Mouse (Mus musculus) yolk sac, embryonic 10.5 days (tissue): ENCODE results near the gene Grk3.

Source experiments
- DNase-seq: peaks from one replicate; pipeline ENCODE4 v3.0.0-alpha.2; 2017; ENCODE audit warnings: low spot score

The Grk3 gene

DNA sequence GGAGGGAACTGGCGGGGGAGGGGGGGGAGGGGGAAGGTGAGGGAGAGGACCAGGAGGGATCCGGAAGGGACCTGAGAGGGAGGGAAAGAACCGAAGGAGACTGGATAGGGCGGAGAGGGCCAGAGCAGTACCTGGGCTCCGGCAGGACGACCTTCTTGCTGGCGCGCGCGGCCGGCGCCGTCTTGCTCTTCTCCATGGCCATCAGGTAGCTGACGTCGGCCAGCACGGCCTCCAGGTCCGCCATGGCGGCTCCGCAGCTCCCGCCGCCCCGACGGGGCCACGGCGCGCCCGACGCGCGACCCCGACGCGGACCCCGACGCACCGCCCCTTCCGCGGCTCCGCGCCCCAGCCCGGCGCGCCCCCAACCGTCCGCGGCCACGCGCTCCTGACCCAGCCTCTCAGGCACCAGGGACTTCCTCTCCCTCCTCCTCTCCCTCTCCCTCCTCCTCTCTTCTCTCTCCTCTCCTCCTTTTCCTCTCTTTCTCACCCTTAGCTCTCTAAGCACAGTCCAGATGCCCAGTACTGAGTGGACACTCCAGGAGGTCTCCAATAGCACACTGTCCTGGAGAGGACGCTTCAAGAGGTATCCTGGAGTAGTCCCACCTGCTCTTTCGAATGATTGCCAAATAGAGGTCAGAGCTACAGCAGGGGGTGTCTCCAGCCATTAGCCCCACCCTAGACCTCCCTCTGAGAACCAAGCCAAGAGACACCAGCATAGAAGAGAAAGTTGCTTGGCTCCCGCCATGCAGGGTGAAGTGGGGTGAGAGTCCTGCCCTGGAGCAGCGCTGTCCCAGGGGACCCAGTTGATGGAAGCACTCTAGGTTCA lies at the start of gene Grk3:
Gene Grk3 (minus strand): TSS at position 556 of the 826 bp plus-strand sequence.
- DNase-seq = peak; percentile 50

DNA sequence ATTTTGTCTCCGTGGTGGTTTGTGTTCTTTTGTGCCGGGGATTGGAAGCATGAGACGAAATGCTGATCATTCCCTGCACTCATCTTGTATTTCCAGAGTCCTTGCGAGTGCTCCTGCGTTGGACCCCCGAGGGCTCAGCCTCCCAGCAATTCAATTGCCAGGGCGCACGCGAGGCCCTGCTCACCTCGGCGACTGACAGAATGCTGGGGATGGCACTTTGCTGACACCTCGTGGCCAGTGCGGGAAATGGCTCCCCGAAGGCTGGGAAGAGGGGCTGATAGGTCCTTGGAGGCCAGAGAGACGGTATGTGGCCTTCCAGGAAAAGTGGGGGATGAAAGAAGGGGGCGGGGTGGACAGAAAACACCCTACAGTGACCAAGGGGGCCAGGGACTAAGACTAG lies 38.7 kb upstream of the Grk3 start:
- peak; percentile 62 for DNase-seq

DNA sequence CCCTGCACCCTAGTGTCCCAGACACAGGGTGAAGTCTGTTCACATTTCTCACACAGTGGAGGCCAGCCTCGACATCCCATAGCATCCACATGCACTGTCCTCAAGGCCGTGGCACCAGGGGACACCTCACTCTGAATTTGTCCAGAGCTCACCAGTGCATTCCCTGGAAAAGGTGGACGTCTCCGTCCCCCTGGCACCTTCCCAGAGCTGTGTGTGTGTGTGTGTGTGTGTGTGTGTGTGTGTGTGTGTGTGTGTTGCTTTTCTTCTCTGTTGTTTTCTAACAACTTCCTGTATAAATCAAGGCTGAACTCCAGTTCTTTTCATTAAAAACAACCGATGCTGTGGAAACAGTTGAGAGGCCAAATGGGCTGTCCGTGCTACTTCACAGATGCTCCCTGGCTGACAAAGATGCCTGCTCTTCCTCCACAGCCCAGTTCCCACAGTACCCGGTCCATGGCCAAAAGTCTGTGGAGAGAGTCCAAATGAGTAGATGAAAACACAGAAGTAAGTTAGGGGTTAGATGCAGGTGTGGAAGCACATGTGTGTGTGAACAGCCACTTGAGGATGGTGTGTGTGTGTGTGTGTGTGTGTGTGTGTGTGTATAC lies 35.1 kb upstream of the Grk3 start:
- no peak for DNase-seq

DNA sequence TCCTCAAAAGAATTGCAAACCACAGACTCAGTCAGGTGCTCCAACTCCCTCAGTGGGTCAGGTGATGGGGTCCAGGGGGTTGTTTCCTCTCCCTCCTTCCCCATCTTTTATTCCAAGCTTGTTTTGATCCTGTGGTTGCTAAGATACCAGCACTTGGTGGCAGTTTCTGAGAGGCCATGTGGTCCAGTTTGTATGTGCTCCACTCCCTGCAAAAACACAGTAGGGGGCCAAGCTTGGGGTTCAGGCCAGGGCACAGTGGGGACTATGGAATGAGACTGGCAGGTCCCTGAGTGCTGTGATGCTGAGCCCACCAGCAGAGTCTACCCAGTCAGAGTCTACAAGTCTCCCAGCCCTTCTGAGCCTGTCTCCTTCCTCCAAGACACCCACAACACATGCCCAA lies 34.3 kb upstream of the Grk3 start:
- no peak for DNase-seq

DNA sequence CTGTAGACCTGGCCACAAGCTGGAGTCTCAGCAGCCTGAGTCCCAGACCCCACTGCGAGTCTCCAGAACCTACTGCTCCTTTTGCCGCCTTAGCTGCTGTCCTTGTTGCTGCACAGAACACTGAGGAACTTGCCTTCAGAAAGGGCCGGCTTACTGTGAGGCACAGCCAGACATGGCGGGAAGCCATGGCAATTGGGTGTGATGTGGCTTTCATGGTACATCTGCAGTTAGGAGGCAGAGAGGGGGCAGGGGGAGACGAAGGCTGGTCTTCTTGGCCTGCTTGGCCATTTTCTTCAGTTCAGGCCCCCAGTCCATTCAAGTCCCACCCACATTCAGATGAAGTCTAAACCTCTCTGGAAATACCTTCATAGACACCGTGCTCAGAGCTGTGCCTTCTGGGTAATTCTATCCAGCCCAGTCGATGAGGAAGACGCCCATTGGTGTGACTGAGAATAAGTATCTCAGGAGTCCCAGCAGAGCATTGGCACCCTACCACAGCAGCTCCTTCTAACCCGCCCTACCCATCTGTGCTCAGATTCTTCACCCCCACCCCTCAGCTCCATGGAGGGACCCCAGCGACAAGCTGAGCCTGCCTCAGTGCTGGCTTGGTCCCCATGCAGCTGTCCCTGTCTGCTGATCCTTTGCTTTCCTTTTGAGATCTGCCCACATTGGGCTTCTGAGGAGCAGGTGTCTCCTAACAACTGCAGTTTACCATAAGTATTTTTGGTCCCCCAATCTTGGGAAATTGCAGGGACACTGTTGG lies 30.1 kb upstream of the Grk3 start:
- DNase-seq = no peak

DNA sequence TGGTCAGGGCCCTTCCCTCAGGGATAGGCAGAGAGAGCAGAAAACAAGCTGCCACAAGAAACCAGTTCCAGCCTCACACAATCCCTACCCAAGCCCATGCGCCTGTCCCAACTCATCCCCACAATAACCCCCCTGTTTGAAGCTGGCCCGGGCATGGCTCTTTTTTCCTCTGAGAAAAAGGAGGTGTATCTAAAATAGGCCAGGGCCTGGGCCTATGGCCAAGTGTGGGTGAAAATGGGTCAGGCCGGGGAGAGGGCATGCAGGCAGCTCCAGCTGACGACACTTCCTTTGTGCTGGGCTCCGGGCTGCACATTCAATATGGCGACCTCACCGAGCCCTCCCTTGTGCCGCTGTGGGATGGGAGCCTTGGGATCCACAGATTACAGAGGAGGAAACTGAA lies 27.9 kb upstream of the Grk3 start:
- DNase-seq = no peak

DNA sequence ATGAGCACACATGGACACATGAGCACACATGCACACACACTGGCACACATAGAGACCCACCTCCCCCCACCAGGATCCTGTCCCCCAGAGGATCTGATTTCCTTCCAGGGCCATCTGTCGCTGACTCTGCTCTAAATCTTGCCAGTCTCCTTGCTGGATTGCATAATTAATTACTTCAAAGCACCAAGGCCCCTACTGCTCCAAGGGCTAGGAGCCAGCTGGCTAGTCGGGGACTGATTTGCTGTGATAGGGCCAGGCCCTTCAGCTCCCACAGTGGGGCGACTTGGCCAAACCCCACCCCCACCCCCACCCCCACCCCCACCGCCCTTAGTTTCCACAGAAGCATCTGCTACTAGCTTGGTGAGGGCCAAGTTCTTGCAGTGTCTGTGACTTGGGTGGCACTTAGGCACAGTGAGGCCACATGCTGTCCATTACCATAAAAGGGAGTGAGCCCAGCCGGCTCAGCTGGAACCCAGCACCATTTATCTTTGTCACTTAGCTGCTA lies 26.0 kb upstream of the Grk3 start:
- peak; percentile 5 for DNase-seq

DNA sequence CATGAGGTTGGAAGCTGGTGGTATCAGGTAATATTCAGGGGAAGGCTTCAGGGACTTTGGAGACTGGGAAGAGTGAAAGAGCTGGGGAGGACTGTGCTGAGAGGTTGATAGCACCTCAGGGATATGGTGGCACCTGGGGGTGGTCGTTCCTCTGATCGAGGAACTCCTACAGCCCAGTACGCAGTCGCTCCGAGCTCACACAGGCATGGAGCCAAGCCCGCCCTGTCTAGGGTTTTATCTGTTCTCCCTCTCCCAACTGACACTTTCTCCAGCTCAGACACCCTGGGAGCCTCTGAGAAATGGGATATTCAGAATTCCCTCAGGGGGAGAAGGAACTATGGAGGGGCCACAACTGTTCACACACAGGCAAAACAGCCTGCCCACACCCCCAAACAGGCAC lies 25.2 kb upstream of the Grk3 start:
- no peak for DNase-seq

DNA sequence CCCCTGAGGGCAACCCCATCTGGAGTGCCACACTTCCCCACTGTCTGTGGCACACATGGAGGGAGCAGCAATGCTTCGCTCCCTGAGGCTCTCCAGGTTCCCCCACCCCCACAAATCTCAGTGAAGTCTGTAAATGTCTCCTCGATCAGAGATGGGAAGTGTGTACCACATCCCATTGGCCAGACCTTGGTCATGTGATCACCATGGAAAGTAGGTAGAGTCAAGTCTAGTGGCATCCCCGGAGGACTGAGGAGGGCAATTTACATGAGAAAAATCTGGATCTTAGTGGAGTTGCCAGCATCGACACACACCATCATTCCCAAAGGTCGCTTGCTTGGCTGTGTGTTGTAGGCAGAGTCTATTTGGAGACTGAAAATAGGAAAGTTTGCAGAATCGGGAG lies 23.0 kb upstream of the Grk3 start:
- no peak for DNase-seq

DNA sequence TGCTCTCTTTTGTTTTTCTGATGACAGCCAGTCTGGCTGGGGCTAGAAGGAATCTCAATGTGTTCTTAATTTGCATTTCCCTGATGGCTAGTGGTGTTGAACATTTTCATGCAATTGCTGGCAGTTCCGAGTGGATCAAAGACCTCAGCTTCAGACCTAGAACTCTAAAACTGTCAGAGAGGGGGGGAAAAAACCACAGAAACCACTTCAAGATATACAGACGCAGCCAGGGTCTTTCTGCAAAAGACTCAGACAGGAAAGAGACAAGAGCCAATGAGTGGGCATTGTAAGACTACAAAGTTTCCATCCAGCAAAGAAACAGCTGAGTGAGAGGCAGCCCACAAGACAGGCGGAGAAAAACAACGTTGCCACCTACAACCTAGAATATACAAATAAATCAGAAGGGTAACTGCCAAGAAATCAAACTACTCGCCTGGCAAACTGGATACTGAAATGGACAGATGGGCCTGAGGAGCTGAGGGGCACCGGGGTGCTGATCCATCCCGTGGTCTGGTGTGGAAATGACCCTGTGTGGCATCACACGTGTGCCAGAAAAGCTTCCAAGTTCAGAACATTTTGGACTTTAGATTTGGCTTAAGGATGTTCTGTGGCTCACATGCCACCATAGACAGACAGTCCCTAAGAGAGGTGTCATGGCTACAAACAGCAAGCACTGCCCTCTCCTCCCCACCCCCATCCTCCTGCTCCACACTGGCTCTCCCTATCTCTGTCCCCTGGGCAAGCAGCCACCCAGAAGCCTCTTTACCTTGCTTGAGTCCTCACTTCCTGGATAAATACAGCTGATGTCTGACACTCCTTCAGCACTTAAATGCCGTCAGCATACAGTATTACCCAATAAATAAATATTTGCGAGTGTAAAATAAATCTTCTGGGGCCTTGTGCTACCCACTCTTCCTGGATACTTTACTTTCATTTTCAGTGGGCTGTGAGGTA lies 19.8 kb upstream of the Grk3 start:
- no peak for DNase-seq

DNA sequence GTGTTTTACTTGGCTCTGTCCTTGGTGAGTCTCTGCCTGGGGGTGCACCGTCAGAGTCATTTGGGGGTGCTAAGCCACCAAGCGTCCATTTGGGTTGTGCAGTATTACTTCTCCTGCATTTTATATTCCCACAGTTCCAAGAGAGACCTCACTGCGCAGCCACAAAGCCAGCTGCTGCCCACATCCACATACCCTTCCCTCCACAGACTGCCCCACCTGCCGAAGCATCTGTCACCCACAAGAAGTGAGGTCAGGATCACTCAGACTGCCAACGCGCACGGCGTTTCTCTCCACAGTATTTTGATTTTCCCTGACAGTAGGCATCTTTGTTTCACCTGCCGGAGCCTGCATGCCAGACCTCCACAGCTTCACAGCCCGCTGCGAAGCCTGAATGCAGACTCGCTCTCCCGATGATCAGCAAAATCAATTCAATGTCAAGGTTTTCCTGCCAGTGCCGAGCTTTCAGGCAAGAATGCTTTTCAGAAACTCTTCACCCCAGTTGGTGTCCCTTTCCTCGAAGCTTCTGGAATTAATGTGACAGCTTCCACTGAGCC lies 15.7 kb upstream of the Grk3 start:
- no peak for DNase-seq

DNA sequence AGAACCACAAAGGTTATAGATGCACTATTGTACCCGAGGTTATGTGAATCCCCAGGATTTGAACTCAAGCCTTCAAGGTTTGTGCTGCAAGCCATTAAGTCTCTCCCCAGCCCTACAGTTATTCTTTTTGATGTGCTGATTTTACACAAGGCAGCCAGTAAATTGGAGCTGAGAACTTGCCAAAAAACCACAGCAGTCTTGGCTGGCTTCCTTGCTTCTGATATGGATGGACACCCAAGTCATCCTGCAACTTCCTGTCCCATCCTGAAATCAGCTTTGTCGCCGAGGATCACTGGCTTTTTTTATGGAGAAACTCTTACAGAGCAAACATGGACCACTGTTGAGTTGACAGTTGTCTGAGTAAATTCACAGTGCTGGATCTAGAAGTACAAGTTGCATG lies 14.5 kb upstream of the Grk3 start:
- DNase-seq = no peak

DNA sequence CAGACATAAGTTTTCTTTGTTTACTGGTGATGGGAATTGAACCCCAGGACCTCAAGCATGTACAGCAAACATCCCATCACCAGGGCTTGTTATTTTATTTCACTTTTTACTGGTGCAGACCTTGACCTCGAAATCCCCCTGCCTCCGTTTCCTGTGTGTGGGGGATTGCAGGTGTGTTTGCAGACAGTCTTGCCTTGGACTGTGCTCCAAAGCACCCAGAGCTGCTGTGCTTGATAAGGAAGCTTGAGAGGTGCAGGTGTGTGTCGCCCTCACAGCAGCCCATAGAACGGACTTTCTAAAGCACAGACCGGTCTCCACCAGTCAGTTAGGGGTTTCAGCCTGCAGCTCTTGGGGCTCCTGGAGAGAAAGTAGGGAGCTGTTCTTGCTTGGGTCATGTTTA lies 11.1 kb upstream of the Grk3 start:
- DNase-seq = no peak

DNA sequence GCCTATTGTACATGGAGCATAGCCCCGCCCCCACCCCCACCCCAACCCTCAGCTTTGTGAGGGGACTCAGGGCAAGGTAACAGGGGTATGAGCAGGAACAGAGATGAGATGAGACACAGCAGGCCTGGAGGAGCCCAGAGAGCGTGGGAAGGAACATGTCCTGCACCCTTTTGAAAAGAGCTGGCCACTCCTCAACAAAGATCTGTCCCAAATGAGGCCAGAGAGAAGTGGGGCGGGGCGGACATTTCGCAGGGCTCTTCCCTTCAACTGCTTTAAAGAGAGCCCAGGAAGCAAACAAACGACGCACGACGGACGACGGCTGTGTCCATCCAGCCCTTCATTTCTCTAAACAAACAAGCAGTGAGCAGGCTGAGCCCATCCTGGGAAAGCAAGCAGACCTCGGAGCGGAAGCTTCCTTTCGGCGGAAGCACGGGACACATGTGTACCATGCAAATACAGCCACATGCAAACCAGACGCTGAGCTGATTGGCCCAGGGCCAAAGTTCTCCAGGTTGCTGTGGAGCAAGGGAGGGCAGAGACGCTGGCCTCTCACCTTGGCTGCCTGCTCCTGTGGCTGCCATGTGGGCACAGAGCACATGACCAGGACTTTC lies 8.7 kb upstream of the Grk3 start:
- peak; percentile 39 for DNase-seq

DNA sequence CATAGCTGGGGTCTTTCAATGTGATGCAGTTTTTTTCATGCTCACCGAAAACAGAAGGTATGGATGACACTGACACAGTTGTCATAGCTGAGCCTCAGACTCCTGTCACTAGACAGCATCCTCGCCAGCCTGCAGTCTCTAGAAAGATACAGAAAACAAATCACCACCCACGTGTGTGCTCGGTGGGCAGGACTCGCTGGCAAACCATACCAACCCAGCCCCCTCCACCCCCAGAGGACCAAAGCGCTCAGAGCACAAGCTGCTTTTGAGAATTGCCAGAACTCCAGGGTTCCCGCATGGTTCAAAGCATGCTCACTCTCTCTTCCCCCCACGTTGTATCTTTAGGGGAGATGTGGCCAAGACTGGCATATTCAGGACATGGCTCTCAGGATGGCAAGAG lies 2.6 kb upstream of the Grk3 start:
- no peak for DNase-seq

DNA sequence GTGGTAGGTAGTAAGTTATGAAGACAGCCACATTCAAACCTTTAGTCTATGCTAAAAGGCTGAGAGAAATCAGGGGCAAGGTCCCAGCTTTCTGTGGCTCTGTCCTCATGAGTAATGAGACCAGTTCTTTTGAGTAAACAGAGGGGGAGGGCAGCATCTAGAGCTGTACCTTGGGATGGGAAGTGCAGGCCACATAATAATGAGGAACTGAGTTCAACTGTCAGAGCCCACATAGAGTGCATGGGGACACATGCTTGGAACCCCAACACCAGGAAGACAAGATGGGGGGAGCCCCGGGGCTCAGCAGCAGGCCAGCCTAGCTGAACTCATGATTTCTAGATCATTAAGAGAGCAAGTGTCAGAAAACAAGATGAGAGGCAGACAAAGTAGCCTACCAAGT lies 1.4 kb upstream of the Grk3 start:
- DNase-seq = no peak

DNA sequence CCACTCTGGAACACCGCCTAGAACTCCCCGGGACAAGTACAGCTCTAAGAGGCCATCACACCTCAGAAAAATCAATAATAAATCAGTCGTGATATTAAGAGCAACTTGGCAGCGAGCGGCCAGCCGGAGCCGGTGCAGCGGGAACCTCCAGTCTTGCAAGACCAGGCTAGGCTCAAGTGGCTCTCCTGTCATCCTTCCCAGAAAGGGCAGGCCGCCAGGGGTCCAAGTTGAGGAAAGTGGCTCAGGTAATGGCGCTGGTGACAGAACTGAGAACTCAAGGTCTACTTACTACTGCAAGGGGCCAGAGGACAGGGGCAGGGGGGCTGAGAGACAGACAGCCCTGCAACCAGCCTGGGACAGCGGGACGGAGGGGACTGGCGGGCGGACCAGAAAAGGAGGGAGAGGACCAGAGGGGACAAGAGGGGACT lies 769 bp downstream of the Grk3 start:
- DNase-seq = peak; percentile 14

DNA sequence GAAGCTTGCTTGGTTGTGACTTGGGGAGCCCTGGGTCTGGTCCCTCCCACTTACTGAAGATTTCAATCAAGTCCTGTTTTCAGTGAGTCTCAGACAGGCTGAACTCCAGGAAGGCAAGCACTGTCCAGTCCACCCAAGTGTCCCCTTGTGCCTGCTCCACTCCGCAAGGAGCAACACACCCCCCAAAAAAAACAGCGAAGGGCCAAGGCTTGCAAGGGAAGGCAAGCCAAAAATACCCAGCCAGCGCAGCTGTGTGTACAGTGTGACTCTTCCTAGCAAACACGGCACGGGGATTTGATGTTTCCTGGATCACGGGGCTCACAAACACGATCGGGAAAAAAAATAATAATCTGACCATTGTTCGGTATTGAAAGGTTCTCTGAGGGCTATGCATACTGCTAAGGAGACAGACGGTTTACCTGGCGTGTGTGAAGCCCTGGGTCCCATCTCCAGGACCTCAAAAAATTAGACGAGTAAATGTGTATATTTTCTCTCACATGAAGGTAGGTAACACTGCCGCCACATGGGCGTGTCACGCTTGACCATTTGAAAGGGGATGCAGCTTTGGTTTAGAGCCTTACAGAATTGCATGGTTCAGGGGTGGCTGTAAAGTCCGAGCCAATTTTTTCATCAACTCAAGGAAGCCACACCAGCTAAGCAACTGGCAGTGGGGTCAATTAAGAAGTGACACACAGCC lies 1.3 kb downstream of the Grk3 start:
- no peak for DNase-seq

DNA sequence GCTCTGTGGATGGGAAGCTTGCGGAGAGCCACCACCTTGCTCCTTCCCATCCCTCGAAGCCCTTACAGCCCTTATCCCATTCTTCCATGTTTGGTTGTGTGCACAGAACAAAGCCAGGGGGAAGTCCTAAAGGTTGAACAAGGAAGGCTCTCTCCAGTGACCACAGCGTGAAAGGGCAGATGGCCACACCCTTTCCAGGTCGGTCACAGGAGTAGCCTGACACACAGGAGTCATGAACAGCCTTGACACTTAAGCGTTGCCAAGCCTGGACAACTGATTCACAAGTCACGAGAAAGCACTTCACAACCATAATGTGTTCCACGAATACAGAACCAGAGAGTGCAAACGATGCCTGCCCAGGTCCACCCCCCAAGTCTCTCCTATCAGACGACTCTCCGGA lies 3.7 kb downstream of the Grk3 start:
- DNase-seq = no peak

DNA sequence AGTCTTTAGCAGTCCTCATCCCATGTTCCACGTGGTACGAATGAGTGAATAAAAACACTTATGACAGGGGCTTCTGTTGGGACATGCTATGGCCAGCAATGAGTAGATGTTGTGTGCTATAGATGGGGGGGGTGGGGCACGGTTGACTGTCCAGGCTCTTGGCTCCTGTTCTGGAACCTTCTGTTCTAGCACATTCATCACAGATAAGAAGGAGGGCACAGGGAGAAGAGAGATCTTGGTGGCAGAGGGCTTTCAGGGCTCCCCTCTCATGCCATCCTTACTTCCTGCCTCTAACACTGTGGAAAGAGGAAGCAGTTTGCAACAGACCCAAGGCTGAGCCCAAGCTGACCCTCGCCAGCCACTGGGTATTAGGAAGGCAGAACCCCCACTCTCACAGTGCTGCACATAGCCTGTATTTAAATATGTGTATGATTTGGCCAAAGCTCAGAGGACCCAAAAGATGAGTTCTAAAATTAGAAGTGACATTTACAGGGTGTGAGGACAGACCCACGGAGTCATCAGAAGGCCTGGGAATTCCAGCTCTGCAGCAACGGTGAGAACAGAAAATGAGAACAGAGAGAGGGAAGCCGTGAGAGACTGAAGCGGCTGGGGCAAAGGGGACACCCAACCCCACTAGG lies 6.3 kb downstream of the Grk3 start:
- DNase-seq = no peak
